Mouse (Mus musculus) activated CD4-positive, CD25-positive, alpha-beta regulatory T cell, adult 9 weeks (primary cell): ENCODE data around the gene Pbsn. TPM values are rescaled to one million over a fixed set of nuclear protein-coding genes. Genes with fewer than 3 reads are reported as not detected.

Source experiments
- polyA plus RNA-seq: library from polyadenylated mRNA; unstranded; fragments of 100-300 nt; shearing (Covaris generic); gene quantifications from one replicate; pipeline ENCODE4 v1.2.1, GENCODE M21; 2017

The Pbsn gene
- not detected for polyA plus RNA-seq

DNA sequence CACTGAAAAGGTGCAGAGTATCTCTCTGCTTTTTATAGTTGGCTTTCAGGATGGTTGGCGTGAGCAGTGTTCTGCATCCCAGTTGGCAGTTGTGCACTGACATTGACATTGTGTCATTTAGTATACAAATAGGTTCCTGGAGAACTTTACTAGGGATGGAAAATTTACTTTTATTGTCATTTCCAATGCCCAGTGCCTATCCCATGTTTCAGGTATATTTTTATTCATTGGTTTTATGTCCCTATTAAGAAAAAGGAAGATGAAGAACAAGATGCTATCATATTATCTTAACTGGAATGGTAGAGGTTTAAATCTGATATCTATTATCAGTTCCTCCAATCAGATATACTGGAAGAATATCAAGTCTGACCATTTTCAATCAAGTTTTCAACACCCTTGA lies at the start of gene Pbsn:
Pbsn (minus strand) TSS at position 101 of the 400 bp plus-strand sequence.

GRCm38 (mm10) chrX:77864458-77864857 lies 11.0 kb upstream of the Pbsn start, which contains the start of gene Gm14744:
Gm14744 (plus strand) TSS chrX:77864758.

GRCm38 (mm10) chrX:77796238-77796835 lies 57.1 kb downstream of the Pbsn start, which contains the start of gene Prkx:
Prkx (minus strand) TSS chrX:77796278.

Other genes with a start within 250 kb of the Pbsn start
- gene Prkx, start 57.3 kb downstream of the Pbsn start, polyA plus RNA-seq, result 39.3 TPM
- gene Gm14744, start 11.1 kb upstream of the Pbsn start, polyA plus RNA-seq, result not detected
- gene 5430402E10Rik, start 71.4 kb upstream of the Pbsn start, polyA plus RNA-seq, result not detected
- not detected for gene Obp1a, start 237.8 kb upstream of the Pbsn start, polyA plus RNA-seq